Mouse (Mus musculus): ENCODE measurements around the gene Olfr149.
"Not testable (repeated sequence)": the region's sequence is repeated elsewhere in the genome, so short reads cannot be mapped to it uniquely, and the experiment has no call there.

Gene Olfr149

DNA sequence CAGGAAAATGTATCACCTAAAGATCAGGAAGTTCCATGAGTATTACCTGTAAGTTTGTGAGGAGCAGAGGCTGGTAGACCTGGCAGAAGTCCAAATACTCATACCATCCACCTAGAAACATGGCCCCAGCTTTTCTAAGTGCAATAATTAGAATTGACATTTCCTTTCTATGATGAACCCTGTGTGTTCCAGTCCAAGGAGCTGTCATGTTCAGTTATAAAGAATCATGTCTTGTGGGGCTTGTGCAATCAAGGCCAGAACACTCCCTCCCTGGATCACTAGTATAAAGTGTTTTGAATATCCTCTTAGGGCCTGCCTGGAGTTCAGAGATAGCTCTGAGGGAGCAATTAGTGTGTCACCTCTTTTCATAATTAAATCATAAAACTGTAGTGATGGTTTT, at the start of gene Olfr149:
Gene Olfr149, minus strand, starts transcription at position 101 of the 400 bp plus-strand sequence.
- DNase-seq = no peak

DNA sequence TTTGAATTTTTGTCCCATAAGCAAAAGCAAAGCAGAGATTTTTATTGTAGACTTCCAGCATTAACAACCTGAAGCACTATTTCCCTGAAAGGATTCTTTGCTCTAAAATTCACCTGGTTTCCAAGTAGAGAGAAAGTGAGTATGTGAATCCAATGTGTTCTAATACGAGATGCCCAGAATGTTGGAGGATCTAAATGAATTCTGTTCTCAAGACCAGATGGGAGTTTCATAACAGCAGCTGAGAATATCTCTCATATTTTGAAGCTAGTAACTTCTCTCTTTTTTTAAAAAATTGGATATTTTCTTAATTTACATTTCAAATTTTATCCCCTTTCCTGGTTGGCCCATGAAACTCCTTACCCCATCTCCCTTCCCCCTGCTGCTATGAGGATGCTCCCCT, 39.5 kb upstream of the Olfr149 start:
- no peak for DNase-seq

DNA sequence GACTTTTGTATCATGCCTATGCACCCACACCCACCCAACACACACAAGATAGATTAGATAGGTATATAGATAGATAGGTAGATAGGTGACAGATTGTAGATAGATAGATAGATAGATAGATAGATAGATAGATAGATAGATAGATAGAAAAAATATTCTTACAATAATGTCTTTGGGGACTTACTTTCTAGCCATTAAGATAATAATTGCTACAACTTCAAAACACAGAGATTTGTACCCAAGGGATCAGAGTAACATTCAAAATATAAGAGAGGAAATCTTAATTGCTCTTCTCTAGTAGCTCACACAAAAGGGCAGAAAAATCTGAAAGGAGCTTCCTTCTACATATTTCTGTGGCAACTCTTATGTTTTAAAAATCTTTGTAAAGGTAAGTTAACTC, 39.0 kb upstream of the Olfr149 start, which contains the start of gene Olfr967:
Gene Olfr967, plus strand, starts transcription at position 301 of the 400 bp plus-strand sequence.
- DNase-seq = no peak

DNA sequence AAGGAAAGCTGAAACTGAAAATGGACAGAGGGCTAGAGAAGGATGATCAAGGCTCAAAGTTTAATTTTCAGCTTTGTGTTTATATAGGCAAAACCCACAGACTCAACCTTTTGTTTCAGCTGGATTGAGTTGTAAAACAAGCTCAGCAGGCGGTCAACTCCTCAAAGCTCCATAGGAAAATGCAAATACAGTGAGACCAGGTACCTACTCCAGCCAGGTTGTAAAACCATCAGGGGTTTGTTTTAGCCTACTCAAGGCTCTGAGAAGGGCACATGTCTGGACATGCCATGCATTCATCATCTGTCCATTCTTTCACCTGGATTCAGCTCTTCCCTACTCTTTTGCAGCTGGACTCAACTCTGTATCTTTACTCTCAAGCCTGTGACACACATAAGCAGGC, 33.8 kb upstream of the Olfr149 start:
- no peak for DNase-seq

DNA sequence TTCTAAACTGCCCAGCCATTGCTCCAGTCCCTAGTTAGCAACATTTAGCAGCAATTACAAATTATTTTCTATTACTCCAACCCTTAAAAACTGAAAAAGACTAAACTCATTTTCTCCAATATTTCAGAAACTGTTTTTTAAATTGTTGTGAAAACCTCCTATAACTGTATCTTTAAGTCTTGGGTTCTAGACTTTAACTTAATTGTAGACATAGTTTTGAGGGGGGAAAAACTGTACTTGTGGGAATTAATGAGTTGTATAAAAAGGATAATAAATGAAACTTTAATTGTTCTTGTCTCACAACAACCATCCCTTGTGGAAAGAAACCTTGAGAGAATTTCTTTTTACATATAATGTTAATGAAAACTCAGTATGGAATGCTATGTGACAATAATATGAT, 23.8 kb upstream of the Olfr149 start, which contains the start of gene Olfr150:
Gene Olfr150, plus strand, starts transcription at position 301 of the 400 bp plus-strand sequence.
- DNase-seq = no peak

DNA sequence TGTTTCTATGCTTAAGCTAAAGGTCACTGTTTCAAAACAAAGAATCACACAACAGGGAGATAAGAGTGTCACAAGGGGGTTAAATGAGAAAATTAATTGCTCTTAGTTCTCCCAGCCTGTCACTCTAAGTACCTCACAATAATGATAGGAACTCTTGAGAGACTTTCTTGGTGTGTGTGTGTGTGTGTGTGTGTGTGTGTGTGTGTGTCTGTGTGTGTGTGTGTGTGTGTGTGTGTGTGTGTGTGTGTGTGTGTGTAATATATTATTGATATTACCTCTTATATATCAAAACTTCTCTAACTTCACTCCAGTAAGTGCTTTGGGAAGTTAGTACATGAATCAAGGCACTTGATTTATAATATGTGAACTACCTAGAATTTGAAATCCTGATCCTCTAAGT, 4.1 kb upstream of the Olfr149 start, which contains the start of gene Olfr965:
Gene Olfr965, plus strand, starts transcription at position 301 of the 400 bp plus-strand sequence.
- DNase-seq = no peak

DNA sequence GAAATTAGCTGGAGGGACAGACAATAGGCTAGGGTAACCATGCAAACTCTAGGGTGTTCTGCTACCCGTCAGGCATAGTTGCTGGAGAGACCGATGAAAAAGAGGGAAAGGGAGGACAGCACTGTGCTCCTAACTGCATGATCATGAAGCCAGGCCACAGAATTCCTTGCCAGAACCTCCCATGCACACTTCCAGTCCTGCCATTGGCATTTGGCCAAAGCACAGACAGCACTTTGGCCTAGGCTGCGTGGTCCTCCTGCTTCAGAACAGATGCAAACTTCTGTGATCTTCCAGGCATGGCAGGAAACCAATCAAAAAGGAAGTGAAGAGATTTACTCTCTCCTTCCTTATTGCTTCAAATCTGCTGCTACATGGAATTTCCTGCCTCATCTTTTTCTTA, 2.0 kb upstream of the Olfr149 start:
- DNase-seq = no peak

DNA sequence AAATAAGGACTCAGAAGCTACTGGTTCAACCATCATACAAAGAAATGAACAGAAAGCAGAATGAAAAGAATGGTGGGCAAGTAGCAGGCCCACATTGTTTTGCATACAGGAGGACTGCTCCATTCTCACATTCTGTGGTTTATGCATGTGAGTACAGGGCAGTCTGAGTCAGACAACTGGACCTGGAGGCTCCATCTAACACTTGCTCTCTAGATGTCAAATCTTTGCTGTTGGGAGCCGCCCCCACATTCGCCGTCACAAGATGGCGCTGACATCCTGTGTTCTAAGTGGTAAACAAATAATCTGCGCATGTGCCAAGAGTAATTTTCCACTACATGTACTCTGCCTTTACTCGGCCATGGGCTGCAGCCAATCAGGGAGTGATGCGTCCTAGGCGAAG, 5.8 kb downstream of the Olfr149 start:
- DNase-seq = not testable (repeated sequence)

DNA sequence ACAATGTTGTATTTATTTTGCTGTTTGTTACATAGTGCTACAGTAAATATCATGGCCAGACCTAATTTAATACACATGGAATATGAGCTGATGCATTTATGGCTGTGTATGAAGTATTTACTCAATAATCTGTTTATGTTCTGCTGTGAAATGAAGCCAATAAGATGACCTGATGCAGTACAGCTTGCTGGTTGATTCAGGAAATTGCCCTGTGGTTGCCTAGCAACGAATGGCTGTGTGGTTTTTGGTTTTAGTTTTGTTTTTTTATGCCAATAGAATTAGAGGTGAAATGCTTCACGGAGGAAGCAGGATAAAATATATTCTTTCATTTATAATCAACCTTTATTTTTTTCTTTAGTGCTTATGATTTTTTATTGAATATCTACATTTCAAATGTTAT, 27.6 kb downstream of the Olfr149 start:
- no peak for DNase-seq

DNA sequence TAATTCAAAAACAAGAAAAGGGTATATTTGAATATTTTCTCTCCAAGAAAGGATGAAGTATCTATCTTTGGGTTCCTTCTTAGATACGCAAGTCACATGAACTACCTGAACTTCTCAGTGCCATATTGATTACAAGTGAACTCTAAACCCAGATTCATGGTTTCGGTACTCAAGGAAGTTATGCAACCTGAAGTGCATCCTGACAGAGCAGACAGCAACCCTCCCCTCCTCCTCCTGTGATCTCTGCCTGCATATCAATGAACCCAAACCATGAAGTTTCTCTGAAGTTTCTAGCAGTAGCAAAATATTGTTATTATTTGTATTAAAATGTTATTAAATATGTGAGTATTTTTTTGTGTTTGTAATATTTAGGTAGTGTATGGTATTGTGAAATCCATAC, 28.4 kb downstream of the Olfr149 start:
- no peak for DNase-seq

DNA sequence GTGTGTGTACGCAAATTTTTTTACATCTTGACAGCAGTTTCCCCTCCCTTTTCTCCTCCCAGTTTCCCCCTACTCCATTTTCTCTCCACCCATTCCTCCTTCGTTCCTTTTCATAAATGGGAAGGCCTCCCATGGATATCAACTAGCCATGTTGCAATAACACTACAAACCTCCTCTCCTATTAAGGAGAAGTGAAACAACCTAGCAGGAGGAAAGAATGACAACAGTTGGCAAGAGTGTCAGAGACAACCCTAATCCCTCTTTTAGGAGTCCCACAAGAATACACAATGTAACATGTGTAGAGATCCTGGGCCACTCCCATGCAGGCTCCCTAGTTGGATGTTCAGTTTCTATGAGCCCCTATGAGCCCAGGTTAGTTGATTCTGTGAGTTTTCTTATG, 32.1 kb downstream of the Olfr149 start:
- DNase-seq = no peak

DNA sequence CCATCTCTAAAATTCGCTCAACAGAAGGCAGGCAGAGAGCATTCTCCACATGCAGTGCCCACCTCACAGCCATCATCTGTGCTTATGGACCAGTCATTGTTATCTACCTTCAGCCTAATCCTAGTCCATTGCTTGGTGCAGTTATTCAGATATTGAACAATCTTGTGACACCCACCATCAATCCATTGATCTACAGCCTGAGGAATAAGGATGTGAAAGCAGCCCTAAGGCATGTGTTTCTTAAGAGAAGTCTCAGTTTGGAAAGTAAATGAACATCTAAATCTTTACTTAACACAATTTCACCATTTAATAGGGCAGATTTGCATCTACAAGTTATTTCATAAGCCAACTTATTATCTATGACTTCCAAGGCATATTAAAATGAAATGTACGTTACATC, 37.2 kb downstream of the Olfr149 start:
- no peak for DNase-seq

DNA sequence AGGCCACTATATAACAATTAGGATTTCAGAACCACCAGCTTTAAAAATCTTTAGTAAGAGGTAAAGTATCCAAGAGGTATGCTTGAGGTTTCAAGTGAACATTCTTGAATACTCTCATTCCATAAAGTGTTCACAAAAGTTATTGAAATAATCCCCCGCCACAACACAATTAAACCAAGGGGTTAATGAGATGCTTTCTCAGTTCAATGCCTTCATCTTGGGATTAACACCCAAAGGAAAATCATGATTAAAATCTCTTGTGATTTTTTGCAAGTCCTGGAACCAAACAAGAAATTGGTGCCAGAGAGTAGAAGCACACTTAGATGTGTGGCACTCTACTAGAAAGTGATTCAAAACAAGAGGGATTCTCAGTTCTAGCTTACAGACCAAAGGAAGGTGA, 40.0 kb downstream of the Olfr149 start, which contains the start of gene Olfr963:
Gene Olfr963, plus strand, starts transcription at position 301 of the 400 bp plus-strand sequence.
- no peak for DNase-seq

DNA sequence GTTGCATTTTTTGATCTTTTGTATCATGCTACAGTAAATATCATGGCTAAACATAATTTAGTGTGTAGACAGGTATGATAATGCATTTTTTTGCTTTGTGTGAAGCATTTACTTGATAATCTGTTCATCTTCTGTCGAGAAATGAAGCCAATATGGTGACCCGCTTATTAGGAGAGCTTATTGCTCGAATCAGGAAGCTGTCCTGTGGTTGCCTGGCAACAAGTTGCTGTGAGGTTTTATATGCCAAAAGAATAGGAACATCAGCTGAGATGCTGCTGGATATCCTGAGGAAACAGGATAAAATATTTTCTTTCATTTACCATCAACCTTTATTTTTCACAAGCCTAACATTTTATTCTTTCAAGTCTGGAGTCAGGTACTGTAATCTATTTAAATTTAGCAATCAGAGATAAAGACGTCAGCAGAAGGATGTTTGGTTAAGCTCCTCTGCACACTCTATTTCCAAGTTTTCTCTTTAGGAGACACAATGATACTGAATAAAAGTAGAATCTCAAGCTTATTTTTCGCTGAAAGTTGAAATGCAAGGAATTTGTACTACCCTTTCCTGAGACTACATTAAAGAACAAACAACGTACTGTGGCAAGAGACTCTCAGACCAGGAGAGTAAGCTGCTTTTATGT, 52.0 kb downstream of the Olfr149 start:
- no peak for DNase-seq

All from embryo, embryonic 11 days (tissue).